Comparison of ENCODE assay signal across 9 mouse cellular contexts in the genomic region with DNA sequence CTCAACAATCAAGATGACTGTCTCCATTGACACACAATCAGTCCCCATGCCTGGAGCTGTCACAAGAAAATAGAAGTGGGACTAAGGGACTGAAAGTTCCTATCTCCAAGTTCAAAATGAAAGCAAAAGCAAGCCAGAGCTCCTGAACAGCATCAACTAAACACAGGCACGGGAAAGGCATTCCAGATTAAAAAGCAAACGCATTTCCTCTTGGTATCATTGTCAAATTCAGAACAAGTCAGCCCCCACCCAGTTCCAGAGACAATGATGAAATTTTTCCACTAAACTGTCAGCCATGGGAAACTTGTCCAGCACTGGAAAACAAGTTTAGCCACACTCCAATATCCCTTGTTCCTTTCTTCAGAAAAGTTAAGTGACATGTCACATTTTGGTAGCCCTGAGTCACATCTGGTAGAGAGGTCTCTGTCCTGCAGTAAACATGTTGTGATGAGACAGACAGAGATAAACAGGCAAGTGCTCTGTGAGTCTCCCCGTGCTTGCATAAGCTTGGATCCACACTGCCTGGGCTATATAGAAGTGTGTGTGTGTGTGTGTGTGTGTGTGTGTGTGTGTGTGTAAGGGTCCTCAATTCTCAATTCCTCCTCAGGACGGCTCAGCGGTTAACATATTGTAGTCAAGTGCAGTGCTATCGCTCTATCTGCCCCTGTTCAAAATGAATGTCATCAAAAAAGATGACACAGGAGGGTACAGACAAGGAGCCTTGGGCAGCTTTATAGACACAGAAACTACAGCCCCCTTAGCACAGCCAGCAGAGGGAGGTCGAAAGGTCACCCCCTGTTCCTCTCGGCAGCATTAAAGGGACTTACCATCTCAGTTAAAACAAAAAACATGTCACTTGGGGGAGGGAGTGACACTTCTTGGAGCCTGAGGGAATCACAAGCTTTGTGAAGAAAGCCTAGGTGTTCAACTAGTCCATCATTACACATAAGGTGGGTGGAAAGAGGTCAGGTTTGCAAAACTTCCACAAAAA. TPM values are rescaled to one million over a fixed set of nuclear protein-coding genes. Genes with fewer than 3 reads are reported as not detected.
DNase-seq lines count a peak whose midpoint lies in the region; ATAC-seq and TF ChIP-seq lines count a peak whose summit lies in the region.
"Had no signal": no experiment of that assay in that cellular context is flagged by ENCODE, and none has a peak within 500 bp of the region (broad histone marks: within the 10 kb centered on the region; RNA-seq: fewer than 3 reads in every experiment).

No protein-coding gene starts in this region.

- WGBS in forebrain, embryonic 12.5 days = 51% methylated on average over 8 of the region's 8 CpGs
- 54% methylated on average over 8 of the region's 8 CpGs for WGBS in kidney, postnatal 0 days
- WGBS in midbrain, embryonic 15.5 days = 39% methylated on average over 8 of the region's 8 CpGs

- H3K9me3 ChIP-seq in forebrain, embryonic 12.5 days = no peaks in the 10 kb centered on the region
- no peaks in the 10 kb centered on the region for H3K9me3 ChIP-seq in kidney, postnatal 0 days (replicated peaks; ENCODE audit: low read length)
- H3K9me3 ChIP-seq in midbrain, embryonic 15.5 days = no peaks in the 10 kb centered on the region

- TF ChIP-seq CTCF in kidney, postnatal 0 days (IDR thresholded peaks at IDR 0.05; ENCODE audit: low read depth) = no peak

- peak overlapping the region; percentile 82 for H3K4me3 ChIP-seq in forebrain, embryonic 12.5 days (replicated peaks)
- no peak overlapping the region for H3K4me3 ChIP-seq in kidney, postnatal 0 days (replicated peaks; ENCODE audit: low read depth, low read length)
- H3K4me3 ChIP-seq in midbrain, embryonic 15.5 days = peak overlapping the region; percentile 60

- peak overlapping the region; percentile 91 for H3K4me2 ChIP-seq in forebrain, embryonic 12.5 days
- peak overlapping the region; percentile 88 for H3K4me2 ChIP-seq in kidney, postnatal 0 days (ENCODE audit: low read length)
- H3K4me2 ChIP-seq in midbrain, embryonic 15.5 days = peak overlapping the region; percentile 83

- H3K36me3 ChIP-seq in forebrain, embryonic 12.5 days (replicated peaks) = no peaks in the 10 kb centered on the region; the same call in 1 of the 2 replicates
- H3K36me3 ChIP-seq in kidney, postnatal 0 days (ENCODE audit: insufficient read depth, low read length) = no peaks in the 10 kb centered on the region
- no peaks in the 10 kb centered on the region for H3K36me3 ChIP-seq in midbrain, embryonic 15.5 days (replicated peaks)

- no peak for ATAC-seq in forebrain, embryonic 12.5 days (ENCODE audit: low FRiP score)
- no peak for ATAC-seq in kidney, postnatal 0 days (replicated peaks; ENCODE audit: low FRiP score, low read depth)
- no peak for ATAC-seq in midbrain, embryonic 15.5 days (replicated peaks)

- H3K27me3 ChIP-seq in forebrain, embryonic 12.5 days = peaks cover 4% of the 10 kb centered on the region; the same call in 1 of the 2 replicates
- H3K27me3 ChIP-seq in kidney, postnatal 0 days (ENCODE audit: insufficient read depth, low read length) = no peaks in the 10 kb centered on the region
- no peaks in the 10 kb centered on the region for H3K27me3 ChIP-seq in midbrain, embryonic 15.5 days (replicated peaks)

- peak overlapping the region; percentile 91; the same call in 1 of the 2 replicates for H3K27ac ChIP-seq in forebrain, embryonic 12.5 days
- H3K27ac ChIP-seq in kidney, postnatal 0 days = peak overlapping the region; percentile 6; the same call in 1 of the 2 replicates
- peak overlapping the region; percentile 90; the same call in 1 of the 2 replicates for H3K27ac ChIP-seq in midbrain, embryonic 15.5 days
- H3K27ac ChIP-seq: macrophage had no signal

- DNase-seq in retina, embryonic 14.5 days (ENCODE audit: low spot score) = peak; percentile 29
- DNase-seq in retina, postnatal 1 day = no peak
- no peak for DNase-seq in kidney, postnatal 0 days (ENCODE audit: low spot score)
- DNase-seq in testis, postnatal 14 days (ENCODE audit: low spot score) = no peak
- DNase-seq in right cerebral cortex, postnatal 4 days = no peak
- no peak for DNase-seq in adrenal gland, adult 18-20 months (ENCODE audit: low spot score in 2 of 2)

- peak overlapping the region; percentile 96 for H3K9ac ChIP-seq in forebrain, embryonic 12.5 days
- H3K9ac ChIP-seq in kidney, postnatal 0 days (ENCODE audit: low read depth, low read length) = no peak overlapping the region
- peak overlapping the region; percentile 79; the same call in 1 of the 2 replicates for H3K9ac ChIP-seq in midbrain, embryonic 15.5 days

- peaks cover 72% of the 10 kb centered on the region for H3K4me1 ChIP-seq in forebrain, embryonic 12.5 days
- peaks cover 23% of the 10 kb centered on the region for H3K4me1 ChIP-seq in kidney, postnatal 0 days (replicated peaks; ENCODE audit: insufficient read depth, low read length)
- H3K4me1 ChIP-seq in midbrain, embryonic 15.5 days = peaks cover 71% of the 10 kb centered on the region

RNA-seq across cellular contexts. Expression of a gene that starts 2.0 kb away (rescaled TPM):
- polyA plus RNA-seq in forebrain, embryonic 12.5 days (2016; fragmentation: Nextera tagmentation; extraction: Ambion mirVana) = 24.0 and 26.9 TPM in 2 replicates
- polyA plus RNA-seq in kidney, postnatal 0 days (2015; fragmentation: Nextera tagmentation; extraction: Ambion mirVana) = 4.3 and 4.5 TPM in 2 replicates
- polyA plus RNA-seq in midbrain, embryonic 15.5 days (2015; fragmentation: Nextera tagmentation; extraction: Ambion mirVana) = 38.4 and 39.4 TPM in 2 replicates
- 10 to 100 TPM in 1 of 2 experiments, 1 to 10 TPM in 1; 8.5 to 10.5 TPM for total RNA-seq in adrenal gland, adult 18-20 months (2021)

RNA-seq across cellular contexts. Expression of a gene that starts 28.2 kb away (rescaled TPM):
- polyA plus RNA-seq in forebrain, embryonic 12.5 days (2016; fragmentation: Nextera tagmentation; extraction: Ambion mirVana) = 14.7 and 16.1 TPM in 2 replicates
- 12.5 and 13.9 TPM in 2 replicates for polyA plus RNA-seq in kidney, postnatal 0 days (2015; fragmentation: Nextera tagmentation; extraction: Ambion mirVana)
- polyA plus RNA-seq in midbrain, embryonic 15.5 days (2015; fragmentation: Nextera tagmentation; extraction: Ambion mirVana) = 12.1 and 12.4 TPM in 2 replicates
- 10 to 100 TPM; 22.4 to 24.3 TPM for total RNA-seq in adrenal gland, adult 18-20 months (2021)

Comparison
In these comparisons a context has a peak if more than half of its experiments do, and no peak if none do; other contexts are left out.
1. H3K27ac ChIP-seq: peak in every context shown above with its lines; median percentile 91 in forebrain, embryonic 12.5 days; 90 in midbrain, embryonic 15.5 days; 6 in kidney, postnatal 0 days.